Mouse (Mus musculus) lung, postnatal 14 days (tissue): Measurements from ENCODE around the gene Ttc19.
"Not testable (repeated sequence)": the region's sequence is repeated elsewhere in the genome, so short reads cannot be mapped to it uniquely, and the experiment has no call there.

Experiments used
- DNase-seq: peaks from one replicate; pipeline ENCODE4 v3.0.0; 2021

Ttc19 gene

GRCm38 (mm10) chr11:62285020-62285419, 3.7 kb downstream of the Ttc19 start:
- no peak for DNase-seq

- DNase-seq = no peak
These were observed 6.4 kb downstream of the Ttc19 start for GRCm38 (mm10) chr11:62287700-62288099.

DNA sequence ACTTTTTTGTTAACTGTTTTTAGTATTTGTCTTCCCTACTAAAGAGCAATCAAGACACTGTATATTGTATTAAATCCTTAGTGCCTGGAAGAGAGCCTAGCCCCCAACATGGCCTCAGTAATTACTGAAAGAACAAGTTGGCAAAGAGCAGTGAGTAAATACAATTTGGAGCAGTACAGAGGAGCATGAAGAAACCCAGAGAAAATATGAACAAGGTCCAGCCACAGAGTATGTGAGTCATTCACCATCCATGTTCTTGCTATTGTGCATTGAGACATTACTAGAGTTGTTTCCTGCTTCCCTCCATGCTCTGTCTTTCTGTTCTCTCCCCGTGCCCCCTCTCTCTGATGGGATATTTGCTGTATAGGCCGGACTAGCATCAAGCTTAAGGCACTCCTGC, 12.8 kb downstream of the Ttc19 start:
- no peak for DNase-seq

GRCm38 (mm10) chr11:62298883-62299282, 17.6 kb downstream of the Ttc19 start:
- DNase-seq = no peak

DNA sequence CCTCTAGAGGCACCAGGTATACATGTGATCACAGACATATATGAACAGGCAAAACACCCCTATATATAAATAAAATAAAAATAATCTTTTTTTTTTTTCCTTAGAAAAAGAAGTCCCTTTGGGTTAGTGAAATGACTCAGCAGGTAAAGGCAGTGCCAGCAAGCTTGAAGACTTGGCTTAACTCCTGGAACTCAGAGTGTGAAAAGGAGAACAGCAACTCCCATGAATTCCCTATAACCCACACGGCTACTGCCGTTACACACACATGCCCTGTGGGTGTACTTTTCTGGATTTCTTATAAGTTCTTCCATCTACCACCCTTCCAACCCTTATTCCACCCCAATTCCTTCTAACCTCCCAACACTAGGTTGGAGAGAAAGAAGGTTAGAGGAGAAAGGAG, 24.6 kb downstream of the Ttc19 start:
- no peak for DNase-seq

GRCm38 (mm10) chr11:62309296-62309695, 28.0 kb downstream of the Ttc19 start:
- no peak for DNase-seq

GRCm38 (mm10) chr11:62314984-62315383, 33.7 kb downstream of the Ttc19 start:
- DNase-seq = no peak

DNA sequence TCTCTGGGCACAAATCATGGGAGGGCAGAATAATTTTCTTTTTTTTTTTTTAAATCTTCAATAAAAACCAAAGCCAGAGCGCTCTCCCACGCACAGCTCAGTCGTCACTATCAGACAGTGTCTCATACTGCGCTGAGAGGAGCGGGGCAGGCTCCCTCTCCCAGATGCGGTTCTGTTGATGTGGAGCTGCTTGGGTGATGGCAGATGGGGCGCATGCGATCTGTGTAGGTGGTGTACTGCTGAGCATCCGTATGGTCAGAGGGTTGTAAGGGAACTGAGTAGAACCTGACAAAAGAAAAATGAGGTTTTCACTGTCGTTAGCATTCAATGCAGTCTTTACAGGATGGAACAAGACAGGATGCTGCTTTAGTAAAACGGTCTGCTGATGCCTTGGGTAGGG, 36.5 kb downstream of the Ttc19 start:
- DNase-seq = no peak

- no peak for DNase-seq
These were observed 38.8 kb downstream of the Ttc19 start for GRCm38 (mm10) chr11:62320097-62320496.

DNA sequence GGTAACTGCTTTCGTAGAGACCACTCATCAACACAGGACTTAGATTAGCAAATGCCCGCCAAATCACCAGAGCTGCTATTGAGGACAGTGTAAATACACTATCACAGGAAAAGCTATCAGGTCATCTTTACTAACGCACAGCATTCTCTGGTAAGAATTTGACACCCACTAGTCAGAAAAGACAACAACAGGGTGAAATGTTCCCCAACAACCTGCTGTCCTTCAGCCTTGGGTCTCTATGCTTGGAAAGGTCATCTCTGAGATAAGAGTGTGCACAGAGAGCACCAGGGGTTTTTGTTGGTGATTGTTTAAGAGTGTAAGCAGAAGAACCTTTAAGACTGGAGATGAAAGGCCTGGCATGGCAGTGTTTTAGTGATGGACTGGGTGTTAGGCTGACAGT, 42.4 kb downstream of the Ttc19 start:
- DNase-seq = no peak

DNA sequence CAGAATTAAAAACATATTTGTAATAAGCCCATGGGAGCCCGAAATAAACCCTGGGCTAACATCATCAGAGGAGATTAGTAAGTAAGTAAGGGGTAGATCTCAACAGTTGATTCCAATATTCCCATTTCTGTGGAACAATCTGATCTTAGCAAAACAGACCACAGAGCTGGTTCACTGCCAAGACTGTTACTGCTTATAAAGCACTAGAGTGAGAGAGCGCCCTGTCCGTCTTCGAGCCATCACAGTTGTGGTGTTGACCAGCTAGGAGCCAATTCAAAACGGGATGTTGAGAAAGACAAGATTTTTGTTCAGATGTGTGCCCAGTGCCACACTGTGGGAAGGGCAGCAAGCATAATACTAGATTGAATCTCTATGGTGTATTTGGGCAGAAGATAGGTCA, 49.9 kb downstream of the Ttc19 start:
- no peak for DNase-seq

- no peak for DNase-seq
These were observed 51.0 kb downstream of the Ttc19 start for GRCm38 (mm10) chr11:62332228-62332627.

DNA sequence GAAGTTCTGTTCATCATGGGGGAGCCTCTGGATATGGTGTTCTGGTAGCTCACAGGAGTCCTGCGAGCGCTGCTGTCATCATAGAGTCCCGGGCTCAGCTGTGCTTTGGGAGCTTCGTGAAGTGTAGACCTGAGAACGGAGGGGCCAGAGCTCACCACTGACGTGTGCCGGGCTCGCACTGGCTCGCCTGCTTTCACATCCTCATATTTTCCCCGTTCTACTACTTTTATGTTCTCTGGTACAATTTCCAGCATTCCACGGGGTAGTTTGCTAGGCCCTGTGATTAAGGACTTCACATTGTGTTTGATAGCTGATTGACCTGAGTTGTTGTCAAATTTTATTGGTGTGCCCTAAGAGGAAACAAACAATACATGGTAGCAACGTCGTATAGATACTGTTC, 61.7 kb downstream of the Ttc19 start:
- no peak for DNase-seq

- no peak for DNase-seq
These were observed 70.7 kb downstream of the Ttc19 start for GRCm38 (mm10) chr11:62351948-62352347.

DNA sequence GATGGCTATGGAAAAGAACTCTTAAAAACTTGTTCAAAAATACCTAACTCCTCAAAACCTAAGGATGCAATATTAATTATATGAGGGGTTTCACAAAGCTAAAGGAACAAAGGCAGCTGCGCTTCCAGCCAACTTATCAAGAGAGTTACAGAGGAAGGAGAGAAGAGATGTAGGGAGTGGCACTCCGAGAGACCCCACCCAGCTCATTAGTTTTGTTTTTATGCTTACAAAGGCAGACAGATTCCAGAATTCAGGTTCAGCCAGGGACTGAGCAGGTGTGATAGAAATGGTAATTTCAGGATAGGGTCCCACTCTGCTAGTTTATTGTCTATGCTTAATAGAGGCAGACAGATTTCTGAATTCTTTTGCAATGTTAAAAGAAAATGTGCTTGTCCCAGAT, 73.9 kb downstream of the Ttc19 start:
- DNase-seq = no peak

GRCm38 (mm10) chr11:62366879-62367278, 85.6 kb downstream of the Ttc19 start:
- no peak for DNase-seq

DNA sequence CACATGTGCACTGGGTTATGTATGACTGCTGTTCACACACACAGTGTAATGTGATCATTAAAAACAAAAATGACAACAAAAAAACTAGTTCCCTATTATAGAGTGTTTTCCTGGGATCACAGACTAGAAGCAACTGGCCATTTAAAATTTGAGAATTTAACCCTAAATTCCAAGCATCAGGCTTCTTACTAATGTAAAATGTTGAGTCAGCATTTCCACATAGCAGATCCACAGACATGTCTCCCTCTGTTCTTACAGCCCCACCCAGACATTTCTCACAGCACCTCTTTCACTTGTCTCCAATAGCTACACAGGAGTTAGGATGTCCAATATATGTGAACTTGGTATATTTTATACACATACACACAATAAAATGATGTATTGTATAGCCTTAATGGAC, 88.7 kb downstream of the Ttc19 start:
- no peak for DNase-seq

DNA sequence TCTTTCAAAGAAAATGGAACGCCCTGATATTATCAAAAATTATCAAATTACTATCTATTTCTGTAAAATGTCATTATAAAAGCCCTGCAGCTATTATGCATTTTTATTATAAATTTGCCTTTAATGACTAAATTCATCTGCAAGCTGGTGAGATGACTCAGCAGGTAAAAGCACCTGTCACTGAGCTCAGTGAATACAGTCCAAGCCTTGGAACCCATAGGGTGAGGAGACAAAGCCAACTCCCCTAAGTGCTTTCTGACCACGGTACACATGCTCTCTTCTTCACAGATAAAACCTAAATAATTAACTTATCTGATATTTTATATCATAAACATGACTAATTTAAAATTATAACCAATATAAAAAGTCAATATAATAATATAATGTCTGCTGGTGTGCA, 90.5 kb downstream of the Ttc19 start:
- no peak for DNase-seq

DNA sequence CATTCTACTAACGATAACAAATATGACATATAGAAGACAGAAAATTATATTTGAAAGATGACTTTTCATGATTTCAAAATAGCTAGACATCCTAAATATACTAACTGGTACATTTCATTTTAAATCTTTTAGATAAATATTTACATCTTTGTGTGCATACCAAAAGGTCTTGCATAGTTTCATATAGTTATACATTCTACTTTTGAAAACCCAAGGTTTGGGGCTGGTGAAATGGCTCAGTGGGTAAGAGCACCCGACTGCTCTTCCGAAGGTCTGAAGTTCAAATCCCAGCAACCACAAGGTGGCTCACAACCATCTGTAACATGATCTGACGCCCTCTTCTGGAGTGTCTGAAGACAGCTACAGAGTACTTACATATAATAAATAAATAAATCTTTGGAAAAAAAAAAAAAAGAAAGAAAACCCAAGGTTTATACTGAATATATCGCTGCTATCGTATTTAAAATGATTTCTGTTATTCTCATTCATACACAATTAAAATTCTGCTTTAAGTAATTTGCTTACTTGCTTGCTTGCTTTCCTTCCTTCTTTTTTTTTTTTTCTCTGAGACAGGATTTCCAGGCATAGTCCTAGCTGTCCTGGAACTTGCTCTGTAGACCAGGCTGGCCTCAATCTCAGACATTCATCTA, 96.1 kb downstream of the Ttc19 start:
- not testable (repeated sequence) for DNase-seq
